Mouse (Mus musculus) lung, adult 2 months (tissue): Measurements from ENCODE around the gene Itpa.

Source experiments
- CTCF ChIP-seq: fragments of 200-500 bp; IDR thresholded peaks from 2 replicates; pipeline ENCODE4 v1.5.1; 2011; ENCODE audit warnings: mild to moderate bottlenecking, low read length, control low read depth; ENCODE audit not compliant: insufficient read depth
- POLR2A ChIP-seq: fragments of 200-500 bp; IDR thresholded peaks from 2 replicates; pipeline ENCODE4 v1.6.1; 2011; ENCODE audit warnings: low read depth, mild to moderate bottlenecking, control low read depth, low read length, borderline replicate concordance; ENCODE audit errors: extremely low read depth

DNA sequence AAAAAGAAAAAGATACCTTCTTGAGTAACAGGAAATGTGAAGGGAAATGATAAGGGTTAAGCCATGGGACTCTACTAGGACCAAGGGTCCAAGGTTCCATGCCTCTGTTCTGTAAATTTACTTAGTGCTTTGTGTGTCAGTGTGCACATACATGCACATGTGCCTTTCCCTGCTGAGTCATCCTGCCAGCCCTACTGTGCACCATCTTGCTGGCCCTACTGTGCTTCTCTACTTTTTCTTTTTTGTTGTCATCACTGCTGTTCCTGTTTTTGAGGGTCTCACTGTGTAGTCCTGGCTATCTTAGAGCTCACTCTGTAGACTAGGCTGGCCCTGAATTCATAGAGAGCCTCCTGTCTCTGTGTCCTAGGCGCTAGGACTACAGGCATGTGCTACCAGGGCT, 60.3 kb downstream of the Itpa start:
- no peak for TF ChIP-seq CTCF
- no peak for TF ChIP-seq POLR2A
